Mouse (Mus musculus): ENCODE measurements around the gene Jund.

Gene Jund

DNA sequence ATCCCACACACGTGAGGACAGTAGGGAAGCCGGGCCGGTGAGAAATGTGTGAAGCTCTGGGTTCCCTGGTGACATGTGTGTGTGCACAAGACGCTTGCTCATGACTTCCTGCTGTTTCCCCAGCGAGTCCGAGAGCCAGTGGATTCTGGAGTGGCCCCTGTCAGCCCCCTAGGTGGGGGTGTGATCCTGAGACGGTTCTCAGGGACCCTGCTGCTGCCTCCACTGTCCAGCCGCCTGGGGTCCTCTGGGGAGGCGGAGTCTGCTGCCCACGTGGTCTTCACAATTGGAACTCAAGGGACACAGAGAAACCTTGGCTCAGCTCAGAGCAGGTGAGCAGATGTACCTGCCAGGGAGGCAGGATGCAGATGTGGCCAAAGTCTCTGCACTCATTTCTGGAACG lies 28.0 kb downstream of the Jund start:
- ATAC-seq (ENCODE audit: low TSS enrichment): no peak

DNA sequence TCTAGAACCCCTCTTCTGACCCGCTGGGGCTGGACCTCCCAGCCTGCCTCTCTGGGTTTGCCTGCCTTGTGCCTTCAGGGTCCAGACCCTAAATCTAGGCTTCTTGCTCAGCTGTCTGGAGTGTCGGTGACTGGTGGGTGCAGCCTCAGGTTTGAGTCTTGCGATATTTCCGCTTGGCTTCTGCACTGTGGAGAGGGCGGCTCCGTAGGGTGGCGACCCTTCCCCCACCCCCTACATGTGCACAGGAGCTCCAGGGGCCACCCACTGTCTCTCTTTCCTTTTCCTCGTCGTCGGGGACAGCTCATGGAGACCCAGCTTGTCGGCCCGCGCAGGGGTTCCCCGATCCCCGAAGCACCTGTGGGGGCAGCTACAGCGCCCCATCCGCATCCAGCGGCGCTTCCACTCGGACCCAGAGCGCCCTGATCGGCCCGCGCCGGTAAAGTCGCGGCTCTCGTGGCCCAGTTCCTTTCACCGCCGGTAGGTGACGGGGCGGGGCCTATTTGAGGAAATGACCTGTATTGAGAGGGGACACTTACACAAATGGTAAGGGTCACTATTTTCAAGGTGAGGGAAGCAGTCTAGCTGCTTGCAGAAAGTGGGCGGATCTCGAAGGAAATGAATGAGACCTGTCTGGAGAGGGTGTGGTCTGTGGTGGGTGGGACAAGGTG lies 31.2 kb downstream of the Jund start:
- ATAC-seq (ENCODE audit: low TSS enrichment): peak; percentile 20; the same call in 1 of the 2 replicates

DNA sequence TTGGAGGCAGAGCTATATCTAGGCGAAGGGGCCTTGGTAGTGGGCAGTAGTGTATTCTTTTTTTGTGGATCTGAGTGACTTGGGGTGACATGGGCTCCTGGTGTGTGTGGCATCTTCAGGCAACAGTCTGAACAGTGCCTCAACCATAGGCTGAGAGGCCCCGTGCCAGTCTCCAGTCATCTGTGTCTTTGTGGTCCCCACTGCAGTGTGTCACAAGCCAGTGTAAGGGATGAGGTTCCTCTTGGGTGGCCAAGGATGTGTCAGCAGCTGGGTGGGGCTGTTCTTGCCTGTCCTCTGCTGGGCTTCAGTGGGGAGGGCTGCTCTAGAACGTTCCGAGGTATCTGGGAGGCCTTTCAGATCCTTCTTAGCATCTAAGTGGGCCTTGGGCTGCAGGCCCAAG lies 32.2 kb downstream of the Jund start:
- ATAC-seq (ENCODE audit: low TSS enrichment): no peak

DNA sequence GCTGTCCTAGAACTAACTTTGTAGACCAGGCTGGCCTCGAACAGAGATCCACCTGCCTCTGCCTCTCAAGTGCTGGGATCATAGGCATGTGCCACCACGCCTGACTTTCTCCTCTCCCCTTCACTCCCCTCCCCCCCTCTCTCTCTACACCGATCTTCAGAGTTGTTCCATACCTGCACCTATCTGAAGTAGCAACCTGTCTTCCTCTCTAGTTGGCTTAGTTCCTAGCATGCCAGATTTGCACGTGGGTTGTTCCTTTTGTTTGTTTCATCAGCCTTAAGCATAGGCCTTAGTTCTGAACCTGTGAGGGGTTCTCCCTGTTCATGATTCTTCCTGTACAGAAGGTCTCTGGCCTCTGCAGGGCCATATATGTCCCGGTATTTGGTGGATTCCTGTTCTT lies 39.0 kb downstream of the Jund start:
- no peak for ATAC-seq (ENCODE audit: low TSS enrichment)

DNA sequence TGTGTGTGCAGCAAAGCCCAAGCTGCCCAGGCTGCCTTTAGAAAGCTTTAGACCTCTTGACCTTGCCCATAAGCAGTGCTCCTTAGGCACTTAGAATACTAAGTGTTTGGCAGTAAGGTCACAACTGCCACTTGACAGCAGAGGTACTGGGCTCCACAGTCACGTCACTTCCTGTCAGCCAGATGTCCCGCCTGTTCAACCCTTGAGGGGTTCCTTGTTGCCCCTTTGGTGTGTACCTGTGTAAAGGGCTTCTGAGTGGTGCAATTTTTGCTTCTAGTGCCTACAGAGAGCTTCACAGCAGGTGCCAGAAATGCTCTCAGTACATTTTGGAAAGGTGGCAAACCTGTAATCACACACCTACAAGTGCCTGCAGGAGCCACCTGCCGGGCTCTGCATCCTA lies 39.5 kb downstream of the Jund start:
- no peak for ATAC-seq (ENCODE audit: low TSS enrichment)

DNA sequence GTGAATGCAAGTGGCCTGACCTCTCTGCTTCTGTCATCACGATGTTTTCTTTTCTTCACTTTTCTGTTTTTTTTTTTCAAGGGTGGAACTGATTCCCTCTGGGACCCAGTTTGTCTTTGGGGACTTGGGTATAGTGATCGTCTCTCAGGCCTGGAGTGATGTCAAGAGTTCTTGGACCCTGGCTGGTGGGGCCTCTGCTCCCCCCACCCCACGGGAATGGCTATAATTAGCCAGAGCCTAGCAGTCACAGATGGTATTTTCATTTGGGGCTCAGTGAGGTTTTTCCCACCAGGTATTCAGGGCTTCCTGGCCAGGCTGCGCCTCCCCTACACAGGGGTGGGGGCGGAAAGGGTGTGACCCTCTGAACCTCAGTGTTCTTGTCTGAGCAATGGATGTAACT lies 42.9 kb downstream of the Jund start:
- no peak for ATAC-seq (ENCODE audit: low TSS enrichment)

DNA sequence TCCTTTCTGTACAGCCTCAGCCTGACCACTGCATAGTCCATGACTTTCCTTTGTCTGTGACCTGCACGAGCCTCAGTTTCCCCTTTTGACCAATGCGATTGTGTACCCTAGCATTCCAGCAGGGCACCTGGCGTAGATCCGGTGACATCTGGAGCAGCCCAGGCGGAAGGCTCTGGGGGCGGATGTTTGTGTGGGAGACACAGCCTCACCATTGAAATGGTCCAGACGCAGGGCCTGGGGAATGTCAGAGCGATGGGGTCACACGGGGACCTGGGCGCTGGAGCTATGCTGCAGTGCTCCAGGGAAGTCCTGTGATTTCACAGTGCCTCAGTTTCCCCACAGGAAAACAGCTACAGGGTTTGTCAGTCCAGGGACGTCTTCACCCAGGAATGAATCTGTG lies 43.4 kb downstream of the Jund start:
- no peak for ATAC-seq (ENCODE audit: low TSS enrichment)

DNA sequence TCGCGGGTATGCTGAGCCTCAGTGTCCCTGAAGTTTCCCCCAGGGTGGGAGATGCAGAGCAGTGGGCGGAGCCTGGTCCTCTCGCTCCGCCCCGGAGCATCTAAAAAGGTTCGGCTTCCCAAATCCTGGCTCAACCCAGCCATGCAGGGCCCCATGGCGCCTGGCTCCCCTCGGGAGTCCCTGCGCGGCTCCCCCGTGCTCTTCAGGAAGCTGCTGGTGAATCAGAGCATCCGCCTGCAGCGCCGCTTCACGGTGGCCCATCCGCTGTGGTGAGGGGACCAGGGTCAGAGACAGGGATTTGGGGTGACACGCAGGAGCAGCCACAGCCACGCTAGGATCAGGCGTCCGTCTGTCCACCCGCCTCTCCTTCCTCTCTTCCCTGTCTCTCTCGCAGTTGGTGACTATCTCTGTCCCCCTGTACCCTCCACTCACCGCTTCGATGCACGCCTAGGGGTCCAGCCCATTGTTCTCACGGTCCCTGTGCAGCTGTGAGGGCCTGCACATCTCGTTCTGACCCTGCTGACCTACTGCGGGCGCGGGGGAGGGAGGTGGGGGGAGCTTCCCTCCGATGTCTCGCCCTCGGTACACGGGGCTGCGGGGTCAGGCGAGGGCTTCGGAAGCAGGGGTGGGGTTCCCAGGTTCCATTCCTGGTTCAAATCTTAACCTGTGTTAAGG lies 44.4 kb downstream of the Jund start:
- 0 out of 2 replicates have a peak, but pooled peaks have one; percentile 32 for ATAC-seq (ENCODE audit: low TSS enrichment)

DNA sequence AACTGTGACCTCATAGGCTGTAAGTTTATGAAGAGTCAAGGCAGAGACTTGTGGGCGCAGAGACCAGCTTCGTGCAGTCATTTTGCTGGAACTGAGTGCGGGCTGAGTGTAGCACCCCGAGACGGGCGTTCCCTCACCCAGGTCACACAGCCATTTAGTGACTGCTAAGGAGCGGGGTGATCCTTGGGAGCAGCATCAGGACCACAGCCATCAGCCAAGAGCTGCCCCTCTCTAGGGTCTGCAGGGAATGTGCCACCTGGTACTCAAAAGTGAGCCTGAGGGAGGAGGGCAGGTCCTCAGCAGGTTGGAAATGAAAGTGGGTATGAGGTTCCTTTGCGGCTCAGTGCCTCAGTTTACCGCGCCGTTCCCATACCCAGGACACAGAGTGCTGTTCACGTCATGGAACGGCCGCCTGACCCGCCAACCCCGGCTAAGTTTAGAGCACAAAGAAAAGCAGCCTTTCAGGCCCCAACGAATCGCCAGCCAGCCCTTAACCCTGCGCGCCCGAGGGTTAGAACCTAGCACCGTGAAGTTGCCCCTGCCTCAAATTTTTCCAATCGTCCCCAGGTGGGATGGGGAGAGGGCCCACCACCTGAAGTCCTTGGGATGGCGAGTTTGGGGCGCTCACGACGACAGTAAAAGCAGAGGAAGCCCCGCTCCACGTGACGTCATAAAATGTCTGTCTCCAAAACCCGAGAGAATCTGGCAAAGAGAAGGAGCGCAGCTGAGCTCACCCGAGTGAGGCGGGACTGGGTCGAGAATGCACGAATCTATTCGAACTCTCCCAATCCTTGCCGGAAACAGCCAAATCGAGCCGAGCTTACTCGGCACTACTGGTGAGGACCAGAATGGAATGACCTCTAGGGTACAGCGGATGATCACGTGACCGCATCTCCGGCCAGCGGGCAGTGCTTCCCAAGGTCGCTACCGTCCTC lies 45.2 kb downstream of the Jund start:
- ATAC-seq (ENCODE audit: low TSS enrichment): peak; percentile 47; the same call in 1 of the 2 replicates

DNA sequence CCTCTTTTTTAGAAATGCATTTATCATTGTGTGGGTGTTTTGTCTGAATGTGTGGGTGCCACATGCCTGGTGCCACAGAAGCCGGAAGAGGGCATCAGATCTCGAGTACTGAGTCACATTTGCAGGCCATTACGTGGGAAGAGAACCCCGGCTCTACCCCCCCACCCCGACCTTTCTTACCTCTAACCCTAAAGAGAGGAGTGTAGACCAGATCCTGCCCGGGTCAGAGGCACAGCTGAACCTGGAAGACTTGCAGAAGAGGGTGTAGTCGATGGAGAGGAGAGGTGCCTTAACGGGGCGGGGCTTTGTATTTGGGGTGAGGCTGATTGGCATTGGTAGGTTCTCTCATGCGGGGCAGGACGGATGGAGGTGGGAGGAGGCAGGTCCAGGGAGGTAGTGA lies 46.1 kb downstream of the Jund start:
- ATAC-seq (ENCODE audit: low TSS enrichment): no peak

DNA sequence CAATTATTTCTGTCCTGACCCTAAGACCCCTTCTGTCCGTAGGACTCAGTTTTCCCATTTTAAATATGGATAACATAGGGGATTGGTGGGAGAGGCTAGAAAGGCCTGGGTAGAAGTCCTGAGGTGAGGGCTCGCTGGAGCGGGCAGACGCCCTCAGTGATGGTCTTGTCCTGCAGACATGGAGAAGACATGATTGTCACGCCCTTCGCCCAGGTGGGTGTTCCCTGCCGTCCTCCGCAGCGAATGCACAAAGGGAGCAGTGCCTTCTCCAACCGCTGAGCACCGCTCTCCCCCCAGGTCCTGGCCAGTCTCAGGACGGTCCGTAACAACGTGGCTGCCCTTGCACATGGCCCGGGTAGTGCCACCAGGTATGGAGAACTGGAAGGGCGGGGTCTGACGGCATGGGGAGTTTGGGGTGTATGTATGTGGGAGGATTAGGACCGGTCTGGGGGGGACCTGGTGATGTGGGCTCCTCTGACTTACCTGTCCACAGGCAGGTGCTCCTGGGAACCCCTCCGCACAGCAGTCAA lies 47.0 kb downstream of the Jund start:
- ATAC-seq (ENCODE audit: low TSS enrichment): no peak

DNA sequence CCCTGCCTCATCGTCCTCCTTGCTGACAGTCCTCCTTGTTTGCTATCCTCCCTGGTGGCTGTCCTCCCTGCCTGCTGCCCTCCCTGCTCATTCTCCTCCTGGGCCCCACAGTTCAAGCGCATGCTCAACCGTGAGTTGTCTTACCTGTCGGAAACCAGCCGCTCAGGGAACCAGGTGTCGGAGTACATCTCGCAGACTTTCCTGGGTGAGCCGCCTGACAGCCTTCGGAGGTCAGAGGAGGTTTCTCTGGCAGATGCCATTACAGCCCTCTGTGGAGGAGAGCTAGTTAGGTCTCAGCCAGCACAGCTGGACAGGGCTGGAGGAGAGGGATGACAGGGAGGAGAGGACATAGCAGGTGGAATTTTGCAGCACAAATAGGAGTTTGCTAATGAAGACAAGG lies 47.9 kb downstream of the Jund start:
- no peak for ATAC-seq (ENCODE audit: low TSS enrichment)

DNA sequence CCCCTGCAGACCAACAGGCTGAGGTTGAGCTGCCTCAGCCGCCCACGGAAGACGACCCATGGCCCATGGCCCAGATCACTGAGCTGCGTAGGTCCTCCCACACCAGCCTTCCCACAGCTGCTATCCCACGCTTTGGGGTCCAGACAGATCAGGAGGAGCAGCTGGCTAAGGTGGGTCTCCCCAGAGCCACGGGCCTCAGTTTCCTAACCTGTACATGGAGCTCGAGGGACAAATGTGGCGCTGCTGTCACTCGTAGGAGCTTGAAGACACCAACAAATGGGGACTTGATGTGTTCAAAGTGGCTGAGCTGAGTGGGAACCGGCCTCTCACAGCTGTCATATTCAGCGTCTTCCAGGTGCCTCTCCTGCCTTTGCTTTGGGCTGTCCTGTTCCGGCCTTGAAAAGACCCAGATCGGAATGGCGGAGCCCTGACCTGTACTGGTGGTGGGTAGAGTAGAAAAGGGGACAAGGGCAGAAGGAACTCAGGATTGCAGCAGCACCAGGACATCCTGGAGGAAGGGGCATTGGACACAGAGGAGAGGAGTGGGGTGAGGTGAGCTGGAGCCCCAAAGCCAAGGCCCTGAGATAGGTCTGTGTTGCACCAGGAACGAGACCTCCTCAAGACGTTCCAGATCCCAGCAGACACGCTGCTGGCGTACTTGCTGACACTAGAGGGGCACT lies 48.6 kb downstream of the Jund start:
- no peak for ATAC-seq (ENCODE audit: low TSS enrichment)

DNA sequence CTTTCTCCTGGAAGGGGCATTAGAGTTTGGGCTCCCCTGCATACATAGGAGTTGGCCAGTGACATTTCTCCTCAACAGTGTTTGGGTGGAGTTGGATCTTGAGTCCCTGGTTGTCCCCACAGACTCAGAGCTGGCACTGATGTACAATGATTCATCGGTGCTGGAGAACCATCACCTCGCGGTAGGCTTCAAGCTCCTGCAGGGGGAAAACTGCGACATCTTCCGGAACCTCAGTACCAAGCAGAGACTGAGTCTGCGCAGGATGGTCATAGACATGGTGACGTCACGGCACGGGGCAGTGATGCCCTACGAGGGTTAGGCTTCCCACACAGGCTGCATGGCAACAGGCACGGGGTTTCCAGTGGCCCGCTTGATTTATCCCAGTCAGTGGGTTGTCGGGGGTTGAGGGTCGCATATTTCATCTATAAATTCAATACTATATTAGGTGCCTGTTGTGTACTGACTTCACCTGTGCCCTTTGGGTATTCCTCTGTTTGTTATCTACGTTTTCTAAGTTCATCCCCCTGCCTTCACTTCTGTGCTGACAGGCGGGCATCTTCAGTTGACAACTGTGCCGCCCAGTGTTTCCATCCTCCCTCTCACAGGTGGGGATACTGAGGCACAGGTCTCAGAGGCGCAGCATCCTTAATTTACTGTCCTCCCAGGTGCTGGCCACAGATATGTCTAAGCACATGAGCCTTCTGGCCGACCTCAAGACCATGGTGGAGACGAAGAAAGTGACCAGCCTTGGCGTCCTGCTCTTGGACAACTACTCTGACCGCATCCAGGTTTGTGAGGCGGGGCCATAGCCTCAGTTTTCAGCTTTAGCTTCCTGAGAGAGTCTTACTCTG lies 49.7 kb downstream of the Jund start:
- ATAC-seq (ENCODE audit: low TSS enrichment): no peak

DNA sequence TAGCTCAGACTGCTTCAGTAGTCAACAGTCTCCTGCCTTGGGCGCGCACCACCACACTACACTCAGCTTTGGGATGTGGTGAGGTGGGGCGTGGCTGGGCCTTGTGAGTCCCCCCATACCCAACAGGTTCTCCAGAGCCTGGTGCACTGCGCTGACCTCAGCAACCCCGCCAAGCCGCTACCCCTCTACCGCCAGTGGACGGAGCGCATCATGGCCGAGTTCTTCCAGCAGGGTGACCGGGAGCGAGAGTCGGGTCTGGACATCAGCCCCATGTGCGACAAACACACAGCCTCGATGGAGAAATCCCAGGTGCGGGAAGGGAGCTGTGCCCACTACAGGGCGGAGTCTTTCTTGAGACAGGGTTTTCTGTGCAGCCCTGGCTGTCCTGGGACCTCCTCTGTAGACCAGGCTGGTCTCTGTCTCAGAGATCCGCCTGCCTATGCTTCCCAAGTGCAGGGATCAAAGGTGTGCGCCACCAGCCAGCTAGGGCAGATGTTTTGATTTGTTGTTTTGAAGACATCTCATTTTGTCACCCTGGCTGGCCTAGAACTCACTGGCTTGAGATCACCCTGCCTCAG lies 50.4 kb downstream of the Jund start:
- ATAC-seq (ENCODE audit: low TSS enrichment): no peak
